Mouse (Mus musculus) thymus, adult 2 months (tissue): ENCODE measurements around the gene Eml5. TPM values are rescaled to one million over a fixed set of nuclear protein-coding genes. Genes with fewer than 3 reads are reported as not detected.

Source experiments
- DNase-seq: peaks from one replicate; pipeline ENCODE4 v3.0.0; 2021
- H3K27ac ChIP-seq: fragments of 200-500 bp; 2 replicates; pipeline ENCODE4 v1.5.1; 2012; ENCODE audit warnings: low read length, control low read depth; ENCODE audit not compliant: control insufficient read depth, insufficient read depth
- H3K27me3 ChIP-seq: fragments of 200-500 bp; 2 replicates; pipeline ENCODE4 v1.6.1; 2012; ENCODE audit warnings: mild to moderate bottlenecking, low read length, moderate library complexity, mixed read lengths; ENCODE audit not compliant: control insufficient read depth, insufficient read depth
- H3K36me3 ChIP-seq: fragments of 200-500 bp; 2 replicates; pipeline ENCODE4 v1.6.1; 2012; ENCODE audit warnings: mild to moderate bottlenecking, low read length, moderate library complexity; ENCODE audit not compliant: control insufficient read depth, insufficient read depth
- H3K4me1 ChIP-seq: fragments of 200-500 bp; replicated peaks from 2 replicates; pipeline ENCODE4 v1.6.1; 2012; ENCODE audit warnings: low read length; ENCODE audit not compliant: control insufficient read depth, insufficient read depth
- H3K4me3 ChIP-seq: fragments of 200-500 bp; 2 replicates; pipeline ENCODE4 v1.5.1; 2012; ENCODE audit warnings: mild to moderate bottlenecking, low read length, control low read depth, moderate library complexity; ENCODE audit not compliant: control insufficient read depth, insufficient read depth
- CTCF ChIP-seq: fragments of 200-500 bp; IDR thresholded peaks from 2 replicates; pipeline ENCODE4 v1.5.1; 2012; ENCODE audit warnings: mild to moderate bottlenecking, control low read depth, low read length, moderate library complexity, borderline replicate concordance; ENCODE audit not compliant: control insufficient read depth, poor library complexity, insufficient read depth; ENCODE audit errors: extremely low read depth
- POLR2A ChIP-seq: fragments of 200-500 bp; IDR thresholded peaks from 2 replicates; pipeline ENCODE4 v1.6.1; 2012; ENCODE audit warnings: mild to moderate bottlenecking, low read length, control low read depth, moderate library complexity; ENCODE audit not compliant: control insufficient read depth, poor library complexity, insufficient read depth; ENCODE audit errors: extremely low read depth
- WGBS: fragments of 180-500 bp; shearing (Covaris S2); methylation state at CpG from one replicate; pipeline ENCODE4 v1.1.7; 2018; 5-methylcytosine and 5-hydroxymethylcytosine counted together
- polyA plus RNA-seq: library from polyadenylated mRNA; depleted of rRNA; stranded (reverse); fragments of >200 nt; gene quantifications from 2 replicates; pipeline ENCODE4 v1.2.3, GENCODE M21; 2012

Eml5 gene
- polyA plus RNA-seq, 1 experiment: 12.8 TPM

- 83% methylated on average over 2 of the region's 2 CpGs for WGBS
Measured at GRCm38 (mm10) chr12:98875216-98875615, 26.1 kb downstream of the Eml5 start.

DNA sequence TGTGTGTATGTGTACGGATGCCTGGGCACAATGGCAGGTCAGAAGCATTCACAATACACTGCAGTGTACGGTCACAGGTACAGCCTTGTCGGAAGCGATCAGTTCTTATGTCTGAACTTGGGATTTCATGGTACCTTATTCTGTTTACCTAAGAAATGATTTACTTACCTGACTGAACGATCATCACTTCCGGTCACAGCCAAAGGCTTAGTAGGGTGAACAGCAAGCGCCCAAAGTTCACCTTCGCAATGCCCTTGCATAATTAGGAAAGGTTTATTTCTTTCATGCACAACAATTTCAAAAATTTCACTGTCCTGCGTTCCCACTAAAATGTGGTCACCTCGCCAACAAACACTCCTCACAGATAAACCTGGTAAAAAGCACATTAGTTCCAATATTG, 28.4 kb downstream of the Eml5 start:
- Histone ChIP-seq H3K27ac (no peak overlapping the region), H3K4me3 (no peak overlapping the region), H3K36me3 (no peaks in the 10 kb centered on the region), H3K4me1 (no peaks in the 10 kb centered on the region), H3K27me3 (no peaks in the 10 kb centered on the region)
- WGBS: 96% methylated on average over 10 of the region's 10 CpGs
- no peak for DNase-seq
- TF ChIP-seq POLR2A (no peak), CTCF (no peak)

More at GRCm38 (mm10) chr12:98875216-98875615, 26.1 kb downstream of the Eml5 start:
- no peak for DNase-seq
- H3K4me1 ChIP-seq: no peaks in the 10 kb centered on the region
- TF ChIP-seq CTCF: no peak
- H3K27me3 ChIP-seq: no peaks in the 10 kb centered on the region
- no peaks in the 10 kb centered on the region for H3K36me3 ChIP-seq
- no peak overlapping the region for H3K4me3 ChIP-seq
- H3K27ac ChIP-seq: no peak overlapping the region

- DNase-seq: no peak
- WGBS: 93% methylated on average over 4 of the region's 4 CpGs
- no peaks in the 10 kb centered on the region for H3K4me1 ChIP-seq
- no peaks in the 10 kb centered on the region for H3K27me3 ChIP-seq
- no peak overlapping the region for H3K4me3 ChIP-seq
- H3K36me3 ChIP-seq: no peaks in the 10 kb centered on the region
- TF ChIP-seq CTCF (no peak), POLR2A (no peak)
- H3K27ac ChIP-seq: no peak overlapping the region
Measured at GRCm38 (mm10) chr12:98863436-98863835, 37.8 kb downstream of the Eml5 start.

DNA sequence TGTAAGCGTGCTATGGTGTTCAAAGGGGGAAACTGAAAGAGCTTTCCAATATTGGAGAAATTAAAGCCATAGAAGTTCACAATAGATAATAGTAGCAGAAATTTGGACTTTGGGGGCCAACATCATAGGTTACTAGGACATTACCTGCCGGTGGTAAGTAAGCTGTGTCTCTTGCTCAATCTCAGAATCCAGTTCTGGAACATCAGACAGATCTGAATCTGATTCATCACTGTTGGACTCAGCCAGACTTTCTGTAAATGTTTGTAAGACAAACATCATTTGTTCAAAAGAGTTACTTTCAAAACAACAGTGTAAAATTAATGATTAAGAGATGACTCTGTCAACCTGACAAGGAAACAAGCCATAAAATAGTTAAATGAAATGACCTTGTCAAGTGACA, 41.0 kb downstream of the Eml5 start:
- Histone ChIP-seq H3K4me3 (no peak overlapping the region), H3K27ac (no peak overlapping the region), H3K36me3 (no peaks in the 10 kb centered on the region), H3K27me3 (no peaks in the 10 kb centered on the region), H3K4me1 (no peaks in the 10 kb centered on the region)
- no peak for TF ChIP-seq CTCF
- no peak for DNase-seq
- WGBS: 95% methylated on average over 2 of the region's 2 CpGs

DNA sequence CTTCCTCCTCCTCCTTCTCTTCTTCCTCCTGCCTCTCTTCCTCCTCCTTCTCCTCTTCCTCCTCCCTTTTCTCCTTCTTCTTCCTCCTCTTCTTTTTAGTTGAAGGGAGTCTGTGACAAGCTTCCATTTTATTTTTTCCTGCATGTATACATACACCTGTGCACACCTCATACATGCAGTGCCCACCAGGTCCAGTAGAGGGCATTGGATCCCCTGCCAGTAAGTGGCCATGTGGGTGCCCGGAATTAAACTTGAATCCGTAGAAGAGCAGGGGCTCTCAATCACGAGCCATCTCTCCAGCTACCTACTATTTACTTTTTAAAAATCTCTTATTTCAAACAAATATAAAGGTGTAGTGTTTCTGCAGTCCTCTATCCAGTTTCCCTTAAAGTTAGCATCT, 50.5 kb downstream of the Eml5 start:
- Histone ChIP-seq H3K27me3 (no peaks in the 10 kb centered on the region), H3K4me3 (no peak overlapping the region), H3K27ac (no peak overlapping the region), H3K4me1 (no peaks in the 10 kb centered on the region), H3K36me3 (no peaks in the 10 kb centered on the region)
- DNase-seq: peak; percentile 71
- no peak; the same call in 1 of the 2 replicates for TF ChIP-seq CTCF
- TF ChIP-seq POLR2A: no peak
- 20% methylated on average over 3 of the region's 3 CpGs for WGBS

- no peak for TF ChIP-seq POLR2A
- TF ChIP-seq CTCF: no peak
- no peak for DNase-seq
- WGBS: 98% methylated on average over 3 of the region's 3 CpGs
- Histone ChIP-seq H3K27me3 (no peaks in the 10 kb centered on the region), H3K27ac (no peak overlapping the region), H3K4me1 (no peaks in the 10 kb centered on the region), H3K4me3 (no peak overlapping the region), H3K36me3 (no peaks in the 10 kb centered on the region)
Measured at GRCm38 (mm10) chr12:98844774-98845173, 56.5 kb downstream of the Eml5 start.

DNA sequence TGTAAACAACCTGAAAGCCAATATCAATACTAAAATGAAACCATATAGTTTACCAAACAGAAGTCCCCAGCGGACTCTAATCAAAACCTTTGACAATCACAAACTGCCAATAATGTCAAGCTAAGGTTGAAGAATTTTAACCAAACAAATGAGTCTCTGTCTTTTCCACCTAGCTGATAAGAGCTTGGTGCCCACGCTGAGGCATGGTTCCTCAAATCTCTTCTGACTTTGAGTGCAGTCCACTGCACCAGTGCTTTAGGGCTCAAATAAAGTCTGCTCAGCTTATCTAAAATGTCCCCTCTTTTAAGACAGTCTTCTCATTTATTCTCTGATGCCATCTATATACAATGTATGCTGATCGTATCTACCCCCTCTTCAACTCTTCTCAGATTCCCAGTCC, 61.1 kb downstream of the Eml5 start:
- no peak for DNase-seq
- Histone ChIP-seq H3K36me3 (no peaks in the 10 kb centered on the region), H3K27me3 (no peaks in the 10 kb centered on the region), H3K4me3 (no peak overlapping the region), H3K27ac (no peak overlapping the region), H3K4me1 (no peaks in the 10 kb centered on the region)
- TF ChIP-seq CTCF: no peak
- TF ChIP-seq POLR2A: no peak
- WGBS: 94% methylated on average over 3 of the region's 3 CpGs
